Mouse (Mus musculus) retina, postnatal 7 days (tissue): ENCODE results near the gene Klf7.

Experiments used
- DNase-seq: peaks from one replicate; pipeline ENCODE4 v3.0.0-alpha.2; 2012; ENCODE audit warnings: low read depth, low spot score

The Klf7 gene

GRCm38 (mm10) chr1:64105181-64105646 lies 16.9 kb downstream of the Klf7 start:
- no peak for DNase-seq

GRCm38 (mm10) chr1:64104665-64105064 lies 17.4 kb downstream of the Klf7 start:
- no peak for DNase-seq

- no peak for DNase-seq
Measured at GRCm38 (mm10) chr1:64101331-64101730, 20.8 kb downstream of the Klf7 start.

GRCm38 (mm10) chr1:64098800-64099199 lies 23.3 kb downstream of the Klf7 start:
- DNase-seq = no peak

- no peak for DNase-seq
Measured at GRCm38 (mm10) chr1:64097640-64098287, 24.3 kb downstream of the Klf7 start.

- no peak for DNase-seq
Measured at GRCm38 (mm10) chr1:64093018-64093417, 29.1 kb downstream of the Klf7 start.

- no peak for DNase-seq
Measured at GRCm38 (mm10) chr1:64091591-64091990, 30.5 kb downstream of the Klf7 start.

- no peak for DNase-seq
Measured at GRCm38 (mm10) chr1:64090566-64090965, 31.5 kb downstream of the Klf7 start.

DNA sequence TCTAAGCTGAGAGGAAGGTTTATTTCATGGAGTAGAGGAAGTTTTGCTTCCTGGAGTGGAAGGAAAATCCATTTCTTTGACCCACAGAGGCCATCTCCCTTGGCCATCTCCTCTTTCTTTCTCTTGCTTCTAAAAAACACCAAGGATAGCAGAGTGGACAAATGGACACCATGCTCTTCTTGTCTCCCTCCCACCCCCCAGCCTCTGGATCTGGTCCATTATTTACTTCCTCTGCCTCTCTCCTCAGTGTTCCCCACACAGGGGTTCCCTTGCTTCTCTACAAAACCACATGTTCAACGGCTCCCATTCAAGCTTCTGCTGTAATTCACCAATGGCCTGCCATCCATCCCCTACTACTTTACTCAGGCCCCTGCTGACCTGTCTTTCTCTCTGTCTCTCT lies 32.4 kb downstream of the Klf7 start:
- DNase-seq = no peak

- no peak for DNase-seq
Measured at GRCm38 (mm10) chr1:64088604-64089320, 33.3 kb downstream of the Klf7 start.

DNA sequence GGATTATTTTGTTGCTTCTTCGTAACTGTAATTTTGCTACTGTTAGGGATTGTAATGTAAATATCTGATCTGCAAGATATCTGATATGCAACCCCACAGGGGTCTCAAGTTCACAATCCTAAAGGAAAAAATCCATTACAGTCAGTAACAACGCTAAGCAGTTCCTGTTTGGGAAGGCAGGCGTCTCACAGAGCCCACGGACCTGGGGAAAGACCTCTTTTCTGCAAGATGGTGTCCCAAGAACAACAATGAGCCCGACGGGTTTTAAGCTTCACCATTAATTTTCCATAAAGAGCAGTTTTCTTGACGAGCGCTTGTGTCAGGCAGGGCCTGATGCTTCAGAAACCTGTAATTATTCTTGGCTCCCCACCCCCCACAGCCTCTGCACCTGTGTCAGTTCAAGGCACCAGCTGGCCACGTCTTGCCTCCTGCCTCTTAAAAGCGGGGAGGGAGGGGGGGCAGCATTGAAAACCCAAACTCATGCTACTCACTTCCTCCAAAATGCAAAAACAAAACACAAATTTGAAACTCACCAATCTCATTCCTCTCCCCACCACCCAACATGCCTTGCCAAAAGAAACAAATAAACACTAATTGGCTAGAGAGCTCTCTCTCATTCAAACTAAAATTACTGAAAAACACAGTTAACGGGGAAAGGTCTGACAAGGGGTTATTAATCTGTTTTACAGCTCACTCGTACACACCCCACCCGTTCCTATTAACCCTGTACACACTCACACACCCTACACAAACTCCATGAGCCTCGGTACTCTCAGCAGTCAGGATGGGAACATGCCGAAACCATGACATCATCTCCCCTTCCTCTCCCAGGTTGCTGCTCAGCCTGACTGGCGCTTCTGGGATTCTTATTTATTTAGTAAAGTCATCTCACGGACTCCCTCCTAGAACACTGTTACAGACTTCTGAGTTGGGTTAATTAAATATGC lies 34.2 kb downstream of the Klf7 start:
- no peak for DNase-seq

- no peak for DNase-seq
Measured at GRCm38 (mm10) chr1:64085875-64086274, 36.2 kb downstream of the Klf7 start.

- DNase-seq = no peak
Measured at GRCm38 (mm10) chr1:64085361-64085760, 36.7 kb downstream of the Klf7 start.

- no peak for DNase-seq
Measured at GRCm38 (mm10) chr1:64084706-64085105, 37.4 kb downstream of the Klf7 start.

DNA sequence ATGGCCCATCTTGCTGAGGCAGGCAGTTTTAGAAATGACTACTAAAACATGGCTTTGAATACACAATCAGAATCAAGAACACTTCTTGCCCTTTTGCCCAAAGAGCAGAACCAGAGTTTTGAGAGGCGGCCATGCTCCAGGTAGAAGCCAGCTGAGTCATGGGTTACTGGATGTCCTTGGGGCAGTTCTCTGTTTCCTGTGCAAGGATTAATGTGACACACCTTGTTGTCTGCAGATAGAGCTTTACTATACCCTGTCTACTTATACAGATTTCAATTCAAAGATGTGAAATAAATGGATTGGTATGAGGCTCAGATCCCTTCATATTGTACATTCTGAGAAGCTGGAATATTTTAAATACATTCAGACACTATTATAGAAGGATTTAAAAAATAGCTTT lies 40.3 kb downstream of the Klf7 start:
- no peak for DNase-seq

- no peak for DNase-seq
Measured at GRCm38 (mm10) chr1:64081217-64081616, 40.9 kb downstream of the Klf7 start.

- DNase-seq = no peak
Measured at GRCm38 (mm10) chr1:64080263-64080662, 41.8 kb downstream of the Klf7 start.

DNA sequence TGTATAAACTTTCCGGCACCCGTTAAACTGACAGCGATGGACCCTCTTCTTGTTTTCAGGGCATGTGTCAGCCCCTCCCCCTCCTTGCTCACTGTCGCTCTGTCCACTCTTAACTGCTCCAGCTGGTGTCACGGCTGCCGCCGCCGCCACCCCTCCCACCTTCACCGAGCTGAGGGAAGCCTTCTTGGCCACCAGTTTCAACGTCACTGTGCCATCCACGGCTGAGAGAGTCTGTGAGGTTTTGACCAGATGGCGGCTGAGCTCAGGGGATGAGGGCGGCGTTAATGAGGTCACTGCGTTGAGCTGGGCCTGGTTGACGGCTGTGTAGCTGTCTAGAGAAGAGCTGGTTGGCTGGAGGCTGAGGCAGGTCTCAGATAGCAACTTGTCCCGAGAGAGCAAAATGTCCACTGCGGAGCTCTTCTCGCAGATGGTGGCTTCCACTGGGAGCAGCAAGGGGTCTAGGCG lies 43.3 kb downstream of the Klf7 start:
- DNase-seq = peak; percentile 81

DNA sequence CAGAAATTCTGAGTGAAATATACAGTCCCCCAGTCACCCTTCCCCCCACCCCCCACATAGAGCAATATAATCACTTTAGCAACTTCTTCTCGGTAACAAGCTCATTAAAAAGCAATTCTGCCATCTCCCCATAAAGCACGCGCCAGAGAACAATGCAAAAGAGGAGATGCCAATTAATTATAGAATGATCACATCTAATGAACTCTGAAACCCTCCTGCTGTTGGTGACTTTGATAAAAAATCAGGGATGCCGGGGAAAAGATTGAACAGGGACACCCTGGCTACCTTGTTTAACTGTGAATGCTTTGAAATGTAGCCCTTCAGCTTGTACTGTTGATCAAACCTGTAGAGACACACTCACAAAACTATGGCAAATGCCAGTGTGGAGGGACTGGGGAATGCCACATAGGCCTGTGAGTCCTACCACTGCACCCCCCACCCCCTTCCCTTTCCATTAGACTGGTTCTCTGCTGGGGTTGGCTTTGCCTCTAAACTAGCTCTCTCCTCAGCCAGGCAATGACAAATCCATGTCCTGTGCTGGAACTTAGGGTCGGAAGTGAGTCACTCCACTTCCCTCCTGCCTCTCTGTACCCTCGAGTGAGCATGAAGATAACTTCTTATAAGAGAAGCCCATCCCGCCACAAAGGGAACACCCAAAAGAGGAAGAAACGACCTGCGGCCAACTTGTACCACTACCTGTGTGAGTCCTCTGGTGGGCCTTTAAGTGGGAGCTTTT lies 43.9 kb downstream of the Klf7 start:
- DNase-seq = no peak

DNA sequence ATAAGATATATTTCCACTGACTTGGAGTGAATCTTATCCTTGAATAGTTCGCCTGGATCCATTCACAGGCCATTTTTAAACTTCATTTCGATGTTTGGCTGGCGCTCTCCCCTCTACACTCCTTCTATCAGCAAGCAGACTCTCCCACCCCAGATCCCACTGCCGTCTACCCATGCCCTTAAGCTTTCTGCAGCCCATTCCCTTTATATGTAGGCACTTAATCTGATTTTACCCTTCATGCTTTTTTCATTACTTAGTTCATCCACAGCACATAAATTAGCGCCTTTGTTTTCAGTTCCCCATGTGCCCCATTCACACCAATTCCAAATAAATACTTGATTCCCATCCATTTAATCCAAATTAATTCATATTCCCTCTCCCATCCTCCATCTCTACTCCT lies 48.0 kb downstream of the Klf7 start:
- no peak for DNase-seq

GRCm38 (mm10) chr1:64070947-64071346 lies 51.1 kb downstream of the Klf7 start:
- DNase-seq = no peak
